Mouse (Mus musculus) spleen, adult 2 months (tissue): Measurements from ENCODE around the gene Kcna10. TPM values are rescaled to one million over a fixed set of nuclear protein-coding genes. Genes with fewer than 3 reads are reported as not detected.

Experiments used
- DNase-seq, 2 experiments: peaks; one replicate each; pipeline versions ENCODE4 v3.0.0 to v3.0.0-alpha.2; 2012 to 2021; ENCODE audit warnings: low spot score in 2 of 2, low read depth in 1 of 2
- H3K27ac ChIP-seq: fragments of 200-500 bp; 2 replicates; pipeline ENCODE4 v1.5.1; 2012; ENCODE audit warnings: low read length, inconsistent platforms; ENCODE audit not compliant: insufficient read depth
- H3K27me3 ChIP-seq: fragments of 200-500 bp; 2 replicates; pipeline ENCODE4 v1.6.1; 2012; ENCODE audit warnings: mild to moderate bottlenecking, moderate library complexity, low read length, inconsistent platforms; ENCODE audit not compliant: control insufficient read depth, insufficient read depth
- H3K36me3 ChIP-seq: fragments of 200-500 bp; 2 replicates; pipeline ENCODE4 v1.6.1; 2012; ENCODE audit warnings: mild to moderate bottlenecking, low read length, inconsistent platforms; ENCODE audit not compliant: control insufficient read depth, insufficient read depth
- H3K4me1 ChIP-seq: fragments of 200-500 bp; 2 replicates; pipeline ENCODE4 v1.6.1; 2011; ENCODE audit warnings: inconsistent platforms; ENCODE audit not compliant: control insufficient read depth, insufficient read depth, insufficient read length
- H3K4me3 ChIP-seq: fragments of 200-500 bp; 2 replicates; pipeline ENCODE4 v1.5.1; 2011; ENCODE audit warnings: mild to moderate bottlenecking, inconsistent platforms; ENCODE audit not compliant: insufficient read depth, insufficient read length; ENCODE audit errors: extremely low read depth
- CTCF ChIP-seq: fragments of 200-500 bp; IDR thresholded peaks from 2 replicates; pipeline ENCODE4 v1.5.1; 2011; ENCODE audit warnings: mild to moderate bottlenecking, inconsistent platforms; ENCODE audit not compliant: insufficient read depth, insufficient read length, insufficient replicate concordance; ENCODE audit errors: extremely low read depth
- POLR2A ChIP-seq: fragments of 200-500 bp; IDR thresholded peaks from 2 replicates; pipeline ENCODE4 v1.6.1; 2011; ENCODE audit warnings: low read depth, low read length, inconsistent platforms
- WGBS: fragments of 180-500 bp; shearing (Covaris S2); methylation state at CpG from one replicate; pipeline ENCODE4 v1.1.7; 2018; 5-methylcytosine and 5-hydroxymethylcytosine counted together
- polyA plus RNA-seq: library from polyadenylated mRNA; depleted of rRNA; stranded (reverse); fragments of >200 nt; gene quantifications from 2 replicates; pipeline ENCODE4 v1.2.3, GENCODE M21; 2012

Kcna10 gene
- polyA plus RNA-seq, 1 experiment = not detected

DNA sequence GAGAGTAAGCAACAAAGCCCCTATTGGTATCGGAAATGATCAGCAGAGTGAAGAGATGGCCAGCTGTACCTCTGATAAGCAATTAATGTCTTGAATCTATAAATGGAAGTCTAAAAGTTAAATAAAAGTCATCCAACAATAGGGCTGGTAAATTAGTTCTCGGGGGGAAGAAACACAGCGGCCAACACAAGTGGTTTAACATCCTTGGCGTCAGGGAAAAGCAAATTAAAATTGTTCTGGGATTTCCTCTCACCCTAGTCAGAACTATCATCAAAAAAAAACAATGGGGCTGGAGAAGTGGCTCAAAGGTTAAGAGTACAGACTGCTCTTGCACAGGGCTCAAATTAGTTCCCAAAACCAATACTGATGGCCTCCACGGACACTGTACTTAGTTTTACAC is 43.0 kb downstream of the Kcna10 start:
- Histone ChIP-seq H3K27me3 (no peaks in the 10 kb centered on the region), H3K27ac (no peak overlapping the region), H3K36me3 (no peaks in the 10 kb centered on the region), H3K4me3 (no peak overlapping the region), H3K4me1 (no peaks in the 10 kb centered on the region)
- no peak for TF ChIP-seq CTCF
- no peak for TF ChIP-seq POLR2A
- WGBS = 90% methylated on average over 5 of the region's 5 CpGs
- no peak for DNase-seq

DNA sequence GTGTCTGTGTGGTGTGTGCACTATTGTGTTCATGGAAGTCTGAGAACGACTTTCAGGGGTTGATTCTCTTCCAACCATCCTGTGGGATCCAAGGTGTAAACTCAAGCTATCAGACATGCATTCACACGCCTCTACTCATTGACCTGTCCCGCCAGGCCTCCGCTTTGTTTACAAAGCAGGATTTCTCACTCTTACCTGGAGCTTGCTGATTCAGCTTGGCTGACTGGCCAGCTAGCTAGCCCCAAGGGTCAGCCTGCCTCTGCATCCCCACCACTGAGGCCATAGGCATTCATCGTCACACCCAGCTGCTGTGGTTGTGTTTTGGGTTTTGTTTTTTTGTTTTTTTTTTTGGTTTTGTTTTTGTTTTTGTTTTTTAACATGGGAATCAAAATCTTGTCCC is 46.4 kb downstream of the Kcna10 start:
- DNase-seq = no peak
- TF ChIP-seq POLR2A = no peak
- H3K27ac ChIP-seq = no peak overlapping the region

DNA sequence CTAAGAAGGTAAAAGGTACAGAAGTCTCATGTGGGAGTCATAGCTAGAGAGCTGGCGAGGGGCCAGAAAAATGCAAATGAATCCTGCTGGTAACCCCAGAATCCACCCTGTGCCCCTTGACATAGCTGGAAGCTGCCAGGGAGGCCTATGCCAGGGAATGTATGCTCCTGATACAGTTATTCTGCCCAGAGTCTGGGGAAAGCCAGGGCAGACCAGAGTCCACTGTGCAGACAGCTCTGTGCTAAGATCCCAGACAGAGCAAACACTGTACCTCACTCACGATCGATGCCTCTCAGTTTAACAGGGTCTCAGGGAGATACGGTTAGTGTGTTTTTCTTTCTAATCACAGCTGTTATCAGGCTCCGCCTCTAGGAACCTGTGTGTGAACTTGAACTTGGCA is 47.0 kb downstream of the Kcna10 start:
- WGBS = 71% methylated on average over 5 of the region's 5 CpGs
- H3K4me3 ChIP-seq = no peak overlapping the region
- TF ChIP-seq POLR2A = no peak
- TF ChIP-seq CTCF = no peak
- DNase-seq = no peak
- no peak overlapping the region for H3K27ac ChIP-seq
- peaks cover 5% of the 10 kb centered on the region; the same call in 1 of the 2 replicates for H3K4me1 ChIP-seq
- no peaks in the 10 kb centered on the region for H3K27me3 ChIP-seq
- H3K36me3 ChIP-seq = no peaks in the 10 kb centered on the region

More for the DNA sequence above, 46.4 kb downstream of the Kcna10 start:
- no peak overlapping the region for H3K4me3 ChIP-seq
- H3K36me3 ChIP-seq = no peaks in the 10 kb centered on the region
- 83% methylated on average over 5 of the region's 5 CpGs for WGBS
- H3K27me3 ChIP-seq = no peaks in the 10 kb centered on the region
- H3K4me1 ChIP-seq = peaks cover 5% of the 10 kb centered on the region; the same call in 1 of the 2 replicates

DNA sequence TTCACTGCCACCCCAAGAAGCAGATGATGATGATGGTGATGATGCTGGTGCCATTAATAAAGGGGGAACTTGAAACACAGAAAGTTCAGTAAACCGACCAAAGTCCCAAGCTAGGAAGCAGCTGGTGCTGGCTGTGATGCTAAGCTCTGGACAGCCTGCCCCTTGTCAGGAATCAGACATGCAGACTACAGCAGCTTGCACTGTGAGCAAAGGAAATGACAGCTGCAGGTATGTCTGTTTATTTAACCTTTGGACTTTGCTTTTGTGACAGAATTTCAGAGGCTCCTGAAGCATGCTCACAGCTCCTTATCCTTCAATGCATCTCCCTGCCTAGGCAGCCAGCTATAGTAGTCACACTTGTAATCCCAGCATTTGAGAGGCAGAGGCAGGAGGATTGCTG is 47.7 kb downstream of the Kcna10 start, which contains the start of gene A630076J17Rik:
TSS of gene A630076J17Rik (plus strand) at position 88 of the 400 bp plus-strand sequence.
- TF ChIP-seq POLR2A (no peak), CTCF (no peak)
- Histone ChIP-seq H3K4me3 (no peak within 1 kb of the TSS), H3K27ac (no peak within 1 kb of the TSS), H3K36me3 (no peaks in the 10 kb centered on the region), H3K27me3 (no peaks in the 10 kb centered on the region), H3K4me1 (peaks cover 5% of the 10 kb centered on the region; the same call in 1 of the 2 replicates)
- WGBS = 8% methylated on average over 1 of the region's 1 CpGs
- DNase-seq = no peak

DNA sequence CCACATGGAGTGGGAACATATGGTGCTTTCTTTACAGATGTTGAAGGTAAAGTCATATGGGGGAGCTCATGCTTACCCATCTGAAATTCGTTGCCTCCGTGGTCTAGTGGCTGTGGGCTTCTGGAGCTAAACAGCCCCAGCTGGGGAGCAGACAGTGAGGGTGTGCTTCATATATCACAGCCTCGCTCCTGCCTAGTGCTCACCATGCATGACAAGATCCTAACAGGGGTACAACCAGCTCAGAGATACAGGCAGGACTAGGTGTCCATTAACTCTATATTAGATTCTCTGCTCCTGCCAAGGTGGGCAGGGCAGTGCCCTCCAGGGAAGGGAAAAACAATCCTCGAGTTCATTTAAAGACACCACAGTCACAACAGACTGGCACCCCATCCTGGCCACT is 48.3 kb downstream of the Kcna10 start:
- TF ChIP-seq CTCF (no peak), POLR2A (no peak)
- Histone ChIP-seq H3K27me3 (no peaks in the 10 kb centered on the region), H3K27ac (no peak overlapping the region), H3K4me3 (no peak overlapping the region), H3K36me3 (no peaks in the 10 kb centered on the region), H3K4me1 (peaks cover 5% of the 10 kb centered on the region; the same call in 1 of the 2 replicates)
- 35% methylated on average over 4 of the region's 4 CpGs for WGBS
- DNase-seq = no peak

DNA sequence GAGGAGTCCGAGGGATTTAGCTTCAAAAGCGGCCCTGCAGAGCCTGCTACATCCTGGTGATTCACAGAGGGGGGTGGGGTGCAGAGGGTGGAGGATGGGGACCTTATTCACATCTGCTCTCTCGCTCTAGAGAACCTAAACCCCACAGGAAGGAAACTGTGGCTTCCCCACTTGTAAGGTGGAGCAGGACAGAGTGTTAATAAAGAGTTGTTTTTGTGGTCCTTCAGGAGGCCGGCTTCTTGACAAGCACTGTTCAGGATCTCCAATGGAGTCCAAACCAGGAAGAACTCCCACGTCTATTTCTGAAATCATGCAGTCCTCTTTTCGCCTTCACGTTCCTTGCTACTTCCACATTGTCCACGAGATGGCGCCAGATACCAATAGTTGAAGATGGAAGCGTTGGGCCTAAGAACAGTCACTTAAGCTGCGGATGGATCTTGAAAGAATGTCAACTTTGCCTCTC is 50.5 kb downstream of the Kcna10 start:
- Histone ChIP-seq H3K4me3 (no peak overlapping the region), H3K27ac (no peak overlapping the region)
- WGBS = 2% methylated on average over 11 of the region's 11 CpGs

DNA sequence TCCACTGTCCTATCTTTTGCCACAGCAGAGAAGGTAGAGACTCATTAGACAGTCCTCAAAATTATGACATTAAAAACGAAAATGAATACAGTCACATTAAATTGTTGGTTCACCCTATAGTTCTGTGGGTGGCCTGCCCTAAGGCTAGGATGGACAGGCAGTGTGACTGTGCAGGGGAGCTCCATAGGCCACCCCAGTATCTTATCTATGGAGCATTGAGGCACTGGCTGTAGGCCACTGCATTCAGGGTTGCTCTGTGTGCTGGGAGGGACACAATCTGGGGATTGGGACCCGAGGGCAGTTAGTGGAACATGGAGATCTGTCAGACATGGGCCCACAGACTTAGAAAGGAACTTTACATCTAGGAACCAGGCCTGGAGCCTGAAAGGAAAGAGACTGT is 51.1 kb downstream of the Kcna10 start:
- Histone ChIP-seq H3K4me3 (no peak overlapping the region), H3K4me1 (peaks cover 5% of the 10 kb centered on the region; the same call in 1 of the 2 replicates), H3K27me3 (no peaks in the 10 kb centered on the region), H3K36me3 (no peaks in the 10 kb centered on the region), H3K27ac (no peak overlapping the region)
- TF ChIP-seq POLR2A = no peak
- no peak for TF ChIP-seq CTCF
- 29% methylated on average over 2 of the region's 2 CpGs for WGBS
- DNase-seq = no peak

More for the DNA sequence above, 50.5 kb downstream of the Kcna10 start:
- peak; percentile 66 to 75 for DNase-seq
- Histone ChIP-seq H3K4me1 (peaks cover 5% of the 10 kb centered on the region; the same call in 1 of the 2 replicates), H3K36me3 (no peaks in the 10 kb centered on the region), H3K27me3 (no peaks in the 10 kb centered on the region)
- TF ChIP-seq CTCF (peak; percentile 90; the same call in 1 of the 2 replicates), POLR2A (no peak)
